Mouse (Mus musculus) embryonic facial prominence, embryonic 12.5 days (tissue): Measurements from ENCODE around the gene Alg6. TPM values are rescaled to one million over a fixed set of nuclear protein-coding genes. Genes with fewer than 3 reads are reported as not detected.

Experiments
- ATAC-seq: fragments of 200-750 bp; cut with Nextera tagmentation; 2 replicates; pipeline ENCODE4 v1.8.0; 2017; ENCODE audit not compliant: insufficient number of reproducible peaks, insufficient read depth, low FRiP score, low TSS enrichment
- H3K27ac ChIP-seq: fragments of 300-500 bp; sonication (generic); 2 replicates; pipeline ENCODE4 v1.5.1; 2016; ENCODE audit warnings: mild to moderate bottlenecking
- H3K27me3 ChIP-seq: fragments of 300-500 bp; sonication (generic); 2 replicates; pipeline ENCODE4 v1.6.1; 2016; ENCODE audit warnings: mild to moderate bottlenecking, moderate library complexity
- H3K36me3 ChIP-seq: fragments of 300-500 bp; sonication (generic); 2 replicates; pipeline ENCODE4 v1.6.1; 2016; ENCODE audit warnings: mild to moderate bottlenecking
- H3K4me1 ChIP-seq: fragments of 300-500 bp; sonication (generic); 2 replicates; pipeline ENCODE4 v1.6.1; 2016
- H3K4me2 ChIP-seq: fragments of 300-500 bp; sonication (generic); replicated peaks from 2 replicates; pipeline ENCODE4 v1.6.1; 2016; ENCODE audit warnings: mild to moderate bottlenecking, moderate library complexity
- H3K4me3 ChIP-seq: fragments of 300-500 bp; sonication (generic); 2 replicates; pipeline ENCODE4 v1.5.1; 2016; ENCODE audit warnings: mild to moderate bottlenecking
- H3K9ac ChIP-seq: fragments of 300-500 bp; sonication (generic); 2 replicates; pipeline ENCODE4 v1.6.1; 2016; ENCODE audit warnings: mild to moderate bottlenecking, moderate library complexity
- H3K9me3 ChIP-seq: fragments of 300-500 bp; sonication (generic); 2 replicates; pipeline ENCODE4 v1.6.1; 2016; ENCODE audit warnings: mild to moderate bottlenecking, moderate library complexity
- WGBS: fragments of 180-500 bp; shearing (Covaris S2); methylation state at CpG from one replicate; pipeline ENCODE4 v1.1.7; 2016; 5-methylcytosine and 5-hydroxymethylcytosine counted together
- polyA plus RNA-seq: library from polyadenylated mRNA; unstranded; fragments of >200 nt; fragmentation: Nextera tagmentation; extraction: Ambion mirVana; gene quantifications from 2 replicates; pipeline ENCODE4 v1.2.1, GENCODE M21; 2016

Alg6 gene
- polyA plus RNA-seq, 1 experiment from 2014 or later: 23.9 TPM

DNA sequence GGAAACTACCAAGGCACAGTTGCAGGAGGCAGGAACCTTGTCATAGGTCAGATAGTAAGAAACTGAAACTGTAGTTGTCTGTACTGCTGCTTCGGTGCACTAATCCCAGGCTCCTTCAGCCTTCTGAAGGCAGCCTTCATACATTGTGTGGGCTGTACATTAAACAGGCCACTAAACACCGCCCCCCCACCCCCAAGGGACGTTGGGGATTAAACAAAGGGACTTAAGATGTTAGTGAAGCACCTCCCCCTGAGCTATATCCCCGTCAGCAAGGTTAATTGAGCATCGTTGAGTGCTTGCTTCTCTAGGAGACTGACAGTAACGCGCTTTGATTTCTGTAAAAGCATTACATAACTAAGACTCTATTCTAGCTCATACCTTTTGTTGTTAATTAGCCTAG, 24.4 kb downstream of the Alg6 start:
- no peak overlapping the region for H3K4me2 ChIP-seq
- no peak overlapping the region for H3K27ac ChIP-seq
- no peak overlapping the region for H3K4me3 ChIP-seq
- H3K9me3 ChIP-seq: no peaks in the 10 kb centered on the region
- H3K27me3 ChIP-seq: no peaks in the 10 kb centered on the region
- 31% methylated on average over 7 of the region's 7 CpGs for WGBS
- H3K36me3 ChIP-seq: no peaks in the 10 kb centered on the region
- H3K9ac ChIP-seq: no peak overlapping the region
- ATAC-seq: no peak
- H3K4me1 ChIP-seq: peaks cover 3% of the 10 kb centered on the region; the same call in 1 of the 2 replicates

DNA sequence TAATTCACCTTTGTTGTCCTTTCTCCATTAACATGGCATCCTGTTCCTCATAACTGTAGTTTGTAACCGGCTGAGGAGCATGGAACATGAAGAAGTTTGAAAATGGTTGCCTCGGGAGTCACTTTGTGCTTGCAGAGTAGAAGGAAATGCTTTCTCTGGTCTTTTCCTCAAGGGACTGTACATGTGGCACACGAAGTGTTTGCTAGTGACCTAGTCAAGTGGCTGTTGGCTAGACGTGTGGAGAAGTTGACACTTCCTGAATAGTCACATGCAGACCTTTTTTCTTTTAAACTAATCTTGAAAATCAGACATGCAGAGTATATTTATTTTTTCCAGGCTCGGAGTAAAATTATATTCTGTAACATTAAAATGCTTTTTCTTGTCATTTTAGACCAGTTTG, 37.0 kb downstream of the Alg6 start:
- Histone ChIP-seq H3K9me3 (no peaks in the 10 kb centered on the region), H3K4me3 (no peak overlapping the region), H3K27me3 (no peaks in the 10 kb centered on the region), H3K27ac (no peak overlapping the region), H3K4me2 (no peak overlapping the region), H3K36me3 (no peaks in the 10 kb centered on the region; the same call in 1 of the 2 replicates), H3K9ac (no peak overlapping the region), H3K4me1 (no peaks in the 10 kb centered on the region)
- no peak for ATAC-seq
- WGBS: 83% methylated on average over 5 of the region's 5 CpGs

GRCm38 (mm10) chr4:99766303-99766702, 50.8 kb downstream of the Alg6 start:
- no peak overlapping the region for H3K27ac ChIP-seq
- no peak overlapping the region for H3K9ac ChIP-seq
- no peaks in the 10 kb centered on the region for H3K4me1 ChIP-seq
- no peaks in the 10 kb centered on the region for H3K27me3 ChIP-seq
- WGBS: 67% methylated on average over 5 of the region's 5 CpGs
- no peak overlapping the region for H3K4me3 ChIP-seq
- ATAC-seq: no peak
- no peaks in the 10 kb centered on the region for H3K9me3 ChIP-seq
- no peaks in the 10 kb centered on the region for H3K36me3 ChIP-seq
- H3K4me2 ChIP-seq: no peak overlapping the region

DNA sequence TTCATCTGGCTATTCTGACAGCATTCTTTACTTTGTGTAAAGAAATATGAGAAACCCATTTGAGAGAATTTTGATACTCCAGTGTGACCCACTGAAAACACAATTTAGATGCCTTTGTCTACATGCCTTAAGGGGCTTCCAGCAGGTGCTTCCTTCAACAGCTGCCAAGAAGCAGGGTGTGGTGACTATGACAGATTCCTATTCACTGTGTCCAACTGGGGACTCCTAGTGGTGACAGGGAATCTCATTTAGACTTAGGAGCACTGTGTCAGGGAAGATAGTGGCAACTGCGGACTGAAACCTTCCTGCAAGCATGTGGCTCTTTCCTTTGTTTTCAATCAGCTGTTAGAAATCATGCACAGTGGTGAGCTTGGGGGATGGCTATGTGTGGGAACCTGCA, 51.3 kb downstream of the Alg6 start:
- Histone ChIP-seq H3K4me2 (no peak overlapping the region), H3K27ac (no peak overlapping the region), H3K9ac (no peak overlapping the region), H3K4me3 (no peak overlapping the region), H3K9me3 (no peaks in the 10 kb centered on the region), H3K4me1 (no peaks in the 10 kb centered on the region), H3K27me3 (no peaks in the 10 kb centered on the region), H3K36me3 (no peaks in the 10 kb centered on the region)
- WGBS: 63% methylated on average over 1 of the region's 1 CpGs
- ATAC-seq: peak; percentile 75; the same call in 1 of the 2 replicates

- Histone ChIP-seq H3K9me3 (no peaks in the 10 kb centered on the region), H3K4me3 (no peak overlapping the region), H3K4me2 (no peak overlapping the region), H3K36me3 (no peaks in the 10 kb centered on the region), H3K9ac (no peak overlapping the region), H3K4me1 (no peaks in the 10 kb centered on the region), H3K27ac (no peak overlapping the region), H3K27me3 (no peaks in the 10 kb centered on the region)
- ATAC-seq: no peak
- WGBS: 95% methylated on average over 5 of the region's 5 CpGs
Observed at GRCm38 (mm10) chr4:99770555-99770954, 55.1 kb downstream of the Alg6 start.

DNA sequence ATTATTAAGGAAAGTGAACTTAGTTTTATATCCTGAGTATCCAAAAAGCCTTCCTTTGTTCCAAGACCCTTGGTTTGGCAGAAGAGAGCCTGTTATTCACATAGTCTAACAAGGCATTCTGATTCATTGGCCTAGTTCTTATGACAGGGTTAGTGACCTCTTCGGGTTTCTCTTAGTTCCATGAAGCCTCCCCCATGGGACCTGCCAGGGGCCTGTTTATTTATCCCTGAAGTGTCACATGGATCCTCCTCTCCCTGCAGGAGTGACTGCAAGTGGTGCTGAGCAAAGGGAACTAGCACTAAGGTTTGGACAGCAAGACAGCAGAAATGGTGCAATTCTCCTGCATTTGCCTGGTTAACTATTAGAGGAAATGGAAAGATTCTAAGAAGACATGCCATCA, 57.6 kb downstream of the Alg6 start:
- ATAC-seq: no peak
- WGBS: 35% methylated on average over 1 of the region's 1 CpGs
- Histone ChIP-seq H3K4me3 (no peak overlapping the region), H3K4me2 (no peak overlapping the region), H3K9ac (no peak overlapping the region), H3K36me3 (no peaks in the 10 kb centered on the region), H3K4me1 (no peaks in the 10 kb centered on the region), H3K27me3 (no peaks in the 10 kb centered on the region), H3K9me3 (no peaks in the 10 kb centered on the region), H3K27ac (no peak overlapping the region)

DNA sequence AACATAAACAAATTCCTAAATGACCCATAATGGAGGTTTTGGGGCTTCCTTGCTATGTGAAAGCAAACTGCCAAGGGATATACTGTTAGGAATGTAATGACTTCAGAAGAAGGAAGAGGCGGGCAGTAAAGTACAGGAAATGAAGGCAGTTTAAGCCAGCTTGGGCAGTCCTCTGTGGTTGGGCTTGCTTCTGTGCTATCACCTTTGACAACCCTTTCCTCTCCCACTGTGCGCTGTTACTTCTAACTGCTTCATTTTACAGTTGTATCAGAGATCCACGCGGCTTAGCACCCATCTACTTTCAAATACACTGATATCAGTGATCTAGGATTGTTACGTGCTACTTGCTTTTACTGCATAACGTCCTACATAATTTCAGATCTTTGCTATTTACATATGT, 76.9 kb downstream of the Alg6 start:
- H3K9me3 ChIP-seq: no peaks in the 10 kb centered on the region
- no peak overlapping the region for H3K4me2 ChIP-seq
- WGBS: 89% methylated on average over 6 of the region's 6 CpGs
- ATAC-seq: no peak
- no peak overlapping the region for H3K27ac ChIP-seq
- no peaks in the 10 kb centered on the region for H3K36me3 ChIP-seq
- H3K27me3 ChIP-seq: no peaks in the 10 kb centered on the region
- no peaks in the 10 kb centered on the region for H3K4me1 ChIP-seq
- no peak overlapping the region for H3K9ac ChIP-seq
- no peak overlapping the region for H3K4me3 ChIP-seq

Other genes starting within 250 kb of the Alg6 start
- gene Foxd3, start 59.4 kb upstream of the Alg6 start, polyA plus RNA-seq: 2.1 TPM in 2 replicates
- gene Efcab7, start 113.5 kb downstream of the Alg6 start, polyA plus RNA-seq: 21.8 and 26.6 TPM in 2 replicates
- 42.2 and 43.5 TPM in 2 replicates for gene Pgm1, start 213.8 kb downstream of the Alg6 start, polyA plus RNA-seq
- 45.2 and 49.4 TPM in 2 replicates for gene Itgb3bp, start 214.1 kb downstream of the Alg6 start, polyA plus RNA-seq